Mouse (Mus musculus): Measurements from ENCODE around the gene Bank1. TPM values are rescaled to one million over a fixed set of nuclear protein-coding genes. Genes with fewer than 3 reads are reported as not detected.
"Not testable (repeated sequence)": the region's sequence is repeated elsewhere in the genome, so short reads cannot be mapped to it uniquely, and the experiment has no call there.

The Bank1 gene
- 0.19 and 0.22 TPM in 2 replicates for polyA plus RNA-seq (2016; fragmentation: Nextera tagmentation; extraction: Ambion mirVana)

- Histone ChIP-seq H3K4me3 (no peak within 1 kb of the TSS), H3K36me3 (no peaks in the 10 kb centered on the region), H3K9me3 (replicated peaks) (no peaks in the 10 kb centered on the region), H3K27me3 (ENCODE audit: low read depth, poor library complexity, severe bottlenecking) (peaks cover 11% of the 10 kb centered on the region), H3K4me1 (no peaks in the 10 kb centered on the region), H3K27ac (replicated peaks) (no peak within 1 kb of the TSS)
- 77% methylated on average over 5 of the region's 5 CpGs for WGBS
- no peak for DNase-seq (ENCODE audit: low spot score)
Observed at GRCm38 (mm10) chr3:136325783-136326182, at the start of gene Bank1. Gene Bank1, minus strand, starts transcription at chr3:136326066.

- no peaks in the 10 kb centered on the region for H3K4me1 ChIP-seq
- H3K4me3 ChIP-seq = no peak overlapping the region
- no peaks in the 10 kb centered on the region for H3K27me3 ChIP-seq (ENCODE audit: low read depth, poor library complexity, severe bottlenecking)
- no peaks in the 10 kb centered on the region for H3K36me3 ChIP-seq
- 88% methylated on average over 11 of the region's 11 CpGs for WGBS
- no peak for DNase-seq (ENCODE audit: low spot score)
- no peak overlapping the region for H3K27ac ChIP-seq (replicated peaks)
- no peaks in the 10 kb centered on the region for H3K9me3 ChIP-seq (replicated peaks)
Observed at GRCm38 (mm10) chr3:136369916-136370315, 44.0 kb upstream of the Bank1 start.

- no peaks in the 10 kb centered on the region for H3K9me3 ChIP-seq (replicated peaks)
- H3K27me3 ChIP-seq (ENCODE audit: low read depth, poor library complexity, severe bottlenecking) = no peaks in the 10 kb centered on the region
- H3K27ac ChIP-seq (replicated peaks) = no peak overlapping the region
- 89% methylated on average over 9 of the region's 9 CpGs for WGBS
- no peaks in the 10 kb centered on the region for H3K4me1 ChIP-seq
- no peaks in the 10 kb centered on the region for H3K36me3 ChIP-seq
- H3K4me3 ChIP-seq = no peak overlapping the region
- DNase-seq (ENCODE audit: low spot score) = no peak
Observed at GRCm38 (mm10) chr3:136369466-136369865, 43.6 kb upstream of the Bank1 start.

GRCm38 (mm10) chr3:136368505-136368999, 42.7 kb upstream of the Bank1 start:
- no peaks in the 10 kb centered on the region for H3K27me3 ChIP-seq (ENCODE audit: low read depth, poor library complexity, severe bottlenecking)
- H3K9me3 ChIP-seq (replicated peaks) = no peaks in the 10 kb centered on the region
- H3K36me3 ChIP-seq = no peaks in the 10 kb centered on the region
- no peak overlapping the region for H3K4me3 ChIP-seq
- WGBS = 94% methylated on average over 4 of the region's 4 CpGs
- H3K4me1 ChIP-seq = no peaks in the 10 kb centered on the region
- no peak overlapping the region for H3K27ac ChIP-seq (replicated peaks)
- no peak for DNase-seq (ENCODE audit: low spot score)

- H3K4me3 ChIP-seq = no peak overlapping the region
- H3K4me1 ChIP-seq = no peaks in the 10 kb centered on the region
- no peaks in the 10 kb centered on the region for H3K9me3 ChIP-seq (replicated peaks)
- no peak for DNase-seq (ENCODE audit: low spot score)
- H3K27ac ChIP-seq (replicated peaks) = no peak overlapping the region
- no peaks in the 10 kb centered on the region for H3K27me3 ChIP-seq (ENCODE audit: low read depth, poor library complexity, severe bottlenecking)
- WGBS = 82% methylated on average over 7 of the region's 7 CpGs
- no peaks in the 10 kb centered on the region for H3K36me3 ChIP-seq
Observed at GRCm38 (mm10) chr3:136349690-136350089, 23.8 kb upstream of the Bank1 start.

GRCm38 (mm10) chr3:136348611-136349010, 22.7 kb upstream of the Bank1 start:
- H3K27ac ChIP-seq (replicated peaks) = no peak overlapping the region
- WGBS = 71% methylated on average over 1 of the region's 1 CpGs
- no peak for DNase-seq (ENCODE audit: low spot score)
- H3K4me1 ChIP-seq = no peaks in the 10 kb centered on the region
- H3K4me3 ChIP-seq = no peak overlapping the region
- no peaks in the 10 kb centered on the region for H3K9me3 ChIP-seq (replicated peaks)
- H3K36me3 ChIP-seq = no peaks in the 10 kb centered on the region
- no peaks in the 10 kb centered on the region for H3K27me3 ChIP-seq (ENCODE audit: low read depth, poor library complexity, severe bottlenecking)

GRCm38 (mm10) chr3:136347277-136347676, 21.4 kb upstream of the Bank1 start:
- no peak for DNase-seq (ENCODE audit: low spot score)
- H3K9me3 ChIP-seq (replicated peaks) = no peaks in the 10 kb centered on the region
- no peak overlapping the region for H3K4me3 ChIP-seq
- H3K27ac ChIP-seq (replicated peaks) = no peak overlapping the region
- 88% methylated on average over 1 of the region's 1 CpGs for WGBS
- H3K4me1 ChIP-seq = no peaks in the 10 kb centered on the region
- H3K36me3 ChIP-seq = no peaks in the 10 kb centered on the region
- no peaks in the 10 kb centered on the region for H3K27me3 ChIP-seq (ENCODE audit: low read depth, poor library complexity, severe bottlenecking)

- WGBS = 98% methylated on average over 2 of the region's 2 CpGs
- Histone ChIP-seq H3K27me3 (ENCODE audit: low read depth, poor library complexity, severe bottlenecking) (no peaks in the 10 kb centered on the region), H3K4me3 (no peak overlapping the region), H3K4me1 (no peaks in the 10 kb centered on the region), H3K9me3 (replicated peaks) (no peaks in the 10 kb centered on the region), H3K36me3 (no peaks in the 10 kb centered on the region), H3K27ac (replicated peaks) (no peak overlapping the region)
- no peak for DNase-seq (ENCODE audit: low spot score)
Observed at GRCm38 (mm10) chr3:136341911-136342310, 16.0 kb upstream of the Bank1 start.

- no peak overlapping the region for H3K4me3 ChIP-seq
- WGBS = 89% methylated on average over 2 of the region's 2 CpGs
- H3K9me3 ChIP-seq (replicated peaks) = no peaks in the 10 kb centered on the region
- no peak overlapping the region for H3K27ac ChIP-seq (replicated peaks)
- H3K36me3 ChIP-seq = no peaks in the 10 kb centered on the region
- H3K27me3 ChIP-seq (ENCODE audit: low read depth, poor library complexity, severe bottlenecking) = no peaks in the 10 kb centered on the region
- H3K4me1 ChIP-seq = no peaks in the 10 kb centered on the region
- DNase-seq (ENCODE audit: low spot score) = no peak
Observed at GRCm38 (mm10) chr3:136339896-136340295, 14.0 kb upstream of the Bank1 start.

GRCm38 (mm10) chr3:136331135-136331534, 5.3 kb upstream of the Bank1 start:
- H3K27me3 ChIP-seq (ENCODE audit: low read depth, poor library complexity, severe bottlenecking) = peaks cover 4% of the 10 kb centered on the region; the same call in 1 of the 2 replicates
- no peaks in the 10 kb centered on the region for H3K9me3 ChIP-seq (replicated peaks)
- H3K36me3 ChIP-seq = no peaks in the 10 kb centered on the region
- no peaks in the 10 kb centered on the region for H3K4me1 ChIP-seq
- H3K4me3 ChIP-seq = no peak overlapping the region
- no peak for DNase-seq (ENCODE audit: low spot score)
- no peak overlapping the region for H3K27ac ChIP-seq (replicated peaks)
- 78% methylated on average over 2 of the region's 2 CpGs for WGBS

GRCm38 (mm10) chr3:136330043-136330442, 4.2 kb upstream of the Bank1 start:
- Histone ChIP-seq H3K9me3 (replicated peaks) (no peaks in the 10 kb centered on the region), H3K27me3 (ENCODE audit: low read depth, poor library complexity, severe bottlenecking) (peaks cover 11% of the 10 kb centered on the region), H3K27ac (replicated peaks) (no peak overlapping the region), H3K4me1 (no peaks in the 10 kb centered on the region), H3K36me3 (no peaks in the 10 kb centered on the region), H3K4me3 (no peak overlapping the region)
- DNase-seq (ENCODE audit: low spot score) = no peak

GRCm38 (mm10) chr3:136329133-136329532, 3.3 kb upstream of the Bank1 start:
- no peaks in the 10 kb centered on the region for H3K36me3 ChIP-seq
- H3K27me3 ChIP-seq (ENCODE audit: low read depth, poor library complexity, severe bottlenecking) = peaks cover 11% of the 10 kb centered on the region
- peak; percentile 19 for DNase-seq (ENCODE audit: low spot score)
- 56% methylated on average over 6 of the region's 6 CpGs for WGBS
- no peaks in the 10 kb centered on the region for H3K4me1 ChIP-seq
- H3K9me3 ChIP-seq (replicated peaks) = no peaks in the 10 kb centered on the region
- no peak overlapping the region for H3K4me3 ChIP-seq
- H3K27ac ChIP-seq (replicated peaks) = no peak overlapping the region

GRCm38 (mm10) chr3:136324716-136325115, 1.1 kb downstream of the Bank1 start:
- H3K36me3 ChIP-seq; DNase-seq (ENCODE audit: low spot score); H3K4me1 ChIP-seq; H3K9me3 ChIP-seq (replicated peaks); H3K4me3 ChIP-seq; H3K27ac ChIP-seq (replicated peaks): not testable (repeated sequence)
- H3K27me3 ChIP-seq (ENCODE audit: low read depth, poor library complexity, severe bottlenecking) = peaks cover 11% of the 10 kb centered on the region
- WGBS = 95% methylated on average over 6 of the region's 6 CpGs

GRCm38 (mm10) chr3:136321936-136322335, 3.9 kb downstream of the Bank1 start:
- WGBS = 89% methylated on average over 3 of the region's 3 CpGs

More at GRCm38 (mm10) chr3:136321936-136322335, 3.9 kb downstream of the Bank1 start:
- Histone ChIP-seq H3K4me3 (no peak overlapping the region), H3K36me3 (no peaks in the 10 kb centered on the region), H3K9me3 (replicated peaks) (no peaks in the 10 kb centered on the region), H3K4me1 (no peaks in the 10 kb centered on the region), H3K27ac (replicated peaks) (no peak overlapping the region), H3K27me3 (ENCODE audit: low read depth, poor library complexity, severe bottlenecking) (peaks cover 11% of the 10 kb centered on the region)
- no peak for DNase-seq (ENCODE audit: low spot score)

Data from midbrain, embryonic 10.5 days (tissue).